Mouse (Mus musculus) embryonic facial prominence, embryonic 15.5 days (tissue): ENCODE results near the gene Zfp81. TPM values are rescaled to one million over a fixed set of nuclear protein-coding genes. Genes with fewer than 3 reads are reported as not detected.
A peak's percentile ranks its signal among the peaks of the same experiment; 100 is the strongest.
"Not testable (repeated sequence)": the region's sequence is repeated elsewhere in the genome, so short reads cannot be mapped to it uniquely, and the experiment has no call there.

ENCODE experiments used
- ATAC-seq: fragments of 200-750 bp; cut with Nextera tagmentation; 2 replicates; pipeline ENCODE4 v1.8.0; 2017; ENCODE audit warnings: low read depth, moderate TSS enrichment; ENCODE audit not compliant: insufficient number of reproducible peaks, low FRiP score, low TSS enrichment
- H3K27ac ChIP-seq: fragments of 300-500 bp; sonication (generic); replicated peaks from 2 replicates; pipeline ENCODE4 v1.5.1; 2015; ENCODE audit warnings: mild to moderate bottlenecking, inconsistent platforms
- H3K27me3 ChIP-seq: fragments of 300-500 bp; sonication (generic); 2 replicates; pipeline ENCODE4 v1.6.1; 2015; ENCODE audit warnings: inconsistent platforms
- H3K36me3 ChIP-seq: fragments of 300-500 bp; sonication (generic); 2 replicates; pipeline ENCODE4 v1.6.1; 2015; ENCODE audit warnings: mild to moderate bottlenecking, inconsistent platforms
- H3K4me1 ChIP-seq: fragments of 300-500 bp; sonication (generic); 2 replicates; pipeline ENCODE4 v1.6.1; 2015; ENCODE audit warnings: inconsistent platforms
- H3K4me2 ChIP-seq: fragments of 300-500 bp; sonication (generic); replicated peaks from 2 replicates; pipeline ENCODE4 v1.6.1; 2015; ENCODE audit warnings: mild to moderate bottlenecking, inconsistent platforms
- H3K4me3 ChIP-seq: fragments of 300-500 bp; sonication (generic); replicated peaks from 2 replicates; pipeline ENCODE4 v1.5.1; 2015; ENCODE audit warnings: mild to moderate bottlenecking, inconsistent platforms
- H3K9ac ChIP-seq: fragments of 300-500 bp; sonication (generic); 2 replicates; pipeline ENCODE4 v1.6.1; 2015; ENCODE audit warnings: inconsistent platforms
- H3K9me3 ChIP-seq: fragments of 300-500 bp; sonication (generic); replicated peaks from 2 replicates; pipeline ENCODE4 v1.6.1; 2016; ENCODE audit warnings: inconsistent platforms
- WGBS: fragments of 180-500 bp; shearing (Covaris S2); methylation state at CpG from one replicate; pipeline ENCODE4 v1.1.7; 2015; 5-methylcytosine and 5-hydroxymethylcytosine counted together
- polyA plus RNA-seq: library from polyadenylated mRNA; unstranded; fragments of >200 nt; fragmentation: Nextera tagmentation; extraction: Ambion mirVana; gene quantifications from 2 replicates; pipeline ENCODE4 v1.2.1, GENCODE M21; 2015

The Zfp81 gene
- 7.7 and 9.5 TPM in 2 replicates for polyA plus RNA-seq

GRCm38 (mm10) chr17:33358411-33359384, at the start of gene Zfp81:
Gene Zfp81, minus strand, starts transcription at chr17:33358878.
- ATAC-seq = peak; percentile 100
- no peaks in the 10 kb centered on the region for H3K36me3 ChIP-seq
- H3K27me3 ChIP-seq = no peaks in the 10 kb centered on the region
- peaks cover 4% of the 10 kb centered on the region; the same call in 1 of the 2 replicates for H3K4me1 ChIP-seq
- 3% methylated on average over 47 of the region's 47 CpGs for WGBS
- H3K4me3 ChIP-seq = peak within 1 kb of the TSS; percentile 86
- H3K9ac ChIP-seq = peak within 1 kb of the TSS; percentile 58
- H3K9me3 ChIP-seq = no peaks in the 10 kb centered on the region
- peak within 1 kb of the TSS; percentile 87 for H3K27ac ChIP-seq
- peak within 1 kb of the TSS; percentile 69 for H3K4me2 ChIP-seq

- under 1% methylated on average over 44 of the region's 44 CpGs for WGBS
- no peaks in the 10 kb centered on the region for H3K36me3 ChIP-seq
- H3K4me1 ChIP-seq = peaks cover 7% of the 10 kb centered on the region; the same call in 1 of the 2 replicates
- ATAC-seq = peak; percentile 96
- peak within 1 kb of the TSS; percentile 89 for H3K4me3 ChIP-seq
- peak within 1 kb of the TSS; percentile 66 for H3K9ac ChIP-seq
- no peaks in the 10 kb centered on the region for H3K27me3 ChIP-seq
- peak within 1 kb of the TSS; percentile 83 for H3K27ac ChIP-seq
- peak within 1 kb of the TSS; percentile 56 for H3K4me2 ChIP-seq
- H3K9me3 ChIP-seq = no peaks in the 10 kb centered on the region
Observed at GRCm38 (mm10) chr17:33394182-33395034, 35.7 kb upstream of the Zfp81 start, which contains the start of gene Zfp101. Gene Zfp101, minus strand, starts transcription at chr17:33394641.

GRCm38 (mm10) chr17:33392271-33392670, 33.6 kb upstream of the Zfp81 start:
- H3K4me1 ChIP-seq = peaks cover 7% of the 10 kb centered on the region; the same call in 1 of the 2 replicates
- WGBS = 93% methylated on average over 5 of the region's 5 CpGs
- no peak overlapping the region for H3K27ac ChIP-seq
- H3K36me3 ChIP-seq = no peaks in the 10 kb centered on the region
- H3K4me2 ChIP-seq = no peak overlapping the region
- no peaks in the 10 kb centered on the region for H3K27me3 ChIP-seq
- H3K9ac ChIP-seq = no peak overlapping the region
- no peaks in the 10 kb centered on the region for H3K9me3 ChIP-seq
- no peak overlapping the region for H3K4me3 ChIP-seq
- no peak for ATAC-seq

GRCm38 (mm10) chr17:33385705-33386104, 27.0 kb upstream of the Zfp81 start:
- Histone ChIP-seq H3K4me2 (no peak overlapping the region), H3K27ac (no peak overlapping the region), H3K4me1 (no peaks in the 10 kb centered on the region), H3K9me3 (no peaks in the 10 kb centered on the region), H3K36me3 (peaks cover 40% of the 10 kb centered on the region), H3K9ac (no peak overlapping the region), H3K4me3 (no peak overlapping the region), H3K27me3 (no peaks in the 10 kb centered on the region)
- no peak for ATAC-seq

GRCm38 (mm10) chr17:33372795-33373194, 14.1 kb upstream of the Zfp81 start:
- H3K4me3 ChIP-seq = no peak overlapping the region
- no peak overlapping the region for H3K4me2 ChIP-seq
- no peaks in the 10 kb centered on the region for H3K27me3 ChIP-seq
- 76% methylated on average over 3 of the region's 3 CpGs for WGBS
- no peak overlapping the region for H3K27ac ChIP-seq
- no peaks in the 10 kb centered on the region for H3K9me3 ChIP-seq
- ATAC-seq = no peak
- no peaks in the 10 kb centered on the region for H3K4me1 ChIP-seq
- no peaks in the 10 kb centered on the region for H3K36me3 ChIP-seq
- no peak overlapping the region for H3K9ac ChIP-seq

- Histone ChIP-seq H3K27me3 (no peaks in the 10 kb centered on the region), H3K4me3 (no peak overlapping the region), H3K4me1 (peaks cover 4% of the 10 kb centered on the region; the same call in 1 of the 2 replicates), H3K9ac (no peak overlapping the region), H3K27ac (no peak overlapping the region), H3K9me3 (peaks cover 18% of the 10 kb centered on the region), H3K36me3 (no peaks in the 10 kb centered on the region), H3K4me2 (no peak overlapping the region)
- ATAC-seq = no peak
- WGBS = 88% methylated on average over 1 of the region's 1 CpGs
Observed at GRCm38 (mm10) chr17:33352981-33353380, 5.7 kb downstream of the Zfp81 start.

- H3K4me3 ChIP-seq, H3K9me3 ChIP-seq: not testable (repeated sequence)
Observed at GRCm38 (mm10) chr17:33289876-33290149, 68.9 kb downstream of the Zfp81 start.

GRCm38 (mm10) chr17:33289039-33289875, 69.4 kb downstream of the Zfp81 start, which contains the start of gene Zfp955b:
Gene Zfp955b, plus strand, starts transcription at chr17:33289544.
- not testable (repeated sequence) for H3K4me3 ChIP-seq, H3K27me3 ChIP-seq, H3K36me3 ChIP-seq, H3K4me1 ChIP-seq, H3K9me3 ChIP-seq, H3K9ac ChIP-seq, H3K27ac ChIP-seq, H3K4me2 ChIP-seq
- ATAC-seq = peak; percentile 97
- WGBS = no CpG with 5 or more reads among the region's 25 CpGs

More at GRCm38 (mm10) chr17:33289876-33290149, 68.9 kb downstream of the Zfp81 start:
- H3K27ac ChIP-seq, H3K4me1 ChIP-seq, H3K27me3 ChIP-seq, H3K9ac ChIP-seq, H3K4me2 ChIP-seq, H3K36me3 ChIP-seq: not testable (repeated sequence)
- WGBS = no CpG with 5 or more reads among the region's 9 CpGs
- 0 out of 2 replicates have a peak, but pooled peaks have one; percentile 51 for ATAC-seq
